Comparison of ENCODE assay signal across 8 mouse cellular contexts in genomic region chr9:42688143-42688542, GRCm38 (mm10).
DNase-seq lines count a peak whose midpoint lies in the region; ATAC-seq and TF ChIP-seq lines count a peak whose summit lies in the region.

No protein-coding gene starts in this region.

- peak; percentile 92 for TF ChIP-seq CTCF in intestine, postnatal 0 days (IDR thresholded peaks at IDR 0.05; ENCODE audit: low read depth)
- peak; percentile 93 for TF ChIP-seq CTCF in liver, embryonic 14.5 days (IDR thresholded peaks at IDR 0.05; ENCODE audit: low read depth)

- no peaks in the 10 kb centered on the region for H3K4me1 ChIP-seq in intestine, embryonic 14.5 days (replicated peaks; ENCODE audit: control insufficient read depth, insufficient read depth, low read length)
- no peaks in the 10 kb centered on the region for H3K4me1 ChIP-seq in intestine, embryonic 16.5 days (ENCODE audit: control insufficient read depth, insufficient read depth, low read length)
- no peaks in the 10 kb centered on the region for H3K4me1 ChIP-seq in intestine, postnatal 0 days (replicated peaks; ENCODE audit: control insufficient read depth, insufficient read depth, low read length)
- H3K4me1 ChIP-seq in liver, embryonic 14.5 days (replicated peaks; ENCODE audit: control insufficient read depth in 2 of 2, insufficient read depth in 2 of 2, low read length in 1 of 2) = no peaks in the 10 kb centered on the region

- no peaks in the 10 kb centered on the region for H3K27me3 ChIP-seq in intestine, embryonic 14.5 days (replicated peaks; ENCODE audit: control insufficient read depth, insufficient read depth, low read length)
- H3K27me3 ChIP-seq in intestine, embryonic 16.5 days (replicated peaks; ENCODE audit: control insufficient read depth, insufficient read depth, low read length) = no peaks in the 10 kb centered on the region
- H3K27me3 ChIP-seq in intestine, postnatal 0 days (replicated peaks; ENCODE audit: control insufficient read depth, insufficient read depth, low read length) = no peaks in the 10 kb centered on the region
- no peaks in the 10 kb centered on the region for H3K27me3 ChIP-seq in liver, embryonic 14.5 days (ENCODE audit: control insufficient read depth, insufficient read depth, low read length)

- H3K36me3 ChIP-seq in intestine, embryonic 14.5 days (ENCODE audit: control insufficient read depth, insufficient read depth, low read length) = no peaks in the 10 kb centered on the region
- H3K36me3 ChIP-seq in intestine, embryonic 16.5 days (ENCODE audit: control insufficient read depth, insufficient read depth, low read length) = no peaks in the 10 kb centered on the region
- no peaks in the 10 kb centered on the region for H3K36me3 ChIP-seq in intestine, postnatal 0 days (ENCODE audit: control insufficient read depth, insufficient read depth)
- H3K36me3 ChIP-seq in liver, embryonic 14.5 days (replicated peaks; ENCODE audit: control insufficient read depth, insufficient read depth, low read depth) = no peaks in the 10 kb centered on the region

- H3K27ac ChIP-seq in intestine, embryonic 14.5 days (ENCODE audit: low read depth) = no peak overlapping the region
- H3K27ac ChIP-seq in intestine, embryonic 16.5 days (ENCODE audit: low read length) = no peak overlapping the region
- H3K27ac ChIP-seq in intestine, postnatal 0 days (ENCODE audit: low read depth, low read length) = no peak overlapping the region
- no peak overlapping the region for H3K27ac ChIP-seq in liver, embryonic 14.5 days

- ATAC-seq in intestine, embryonic 14.5 days (replicated peaks; ENCODE audit: low FRiP score, low TSS enrichment, low read depth) = no peak
- no peak for ATAC-seq in intestine, embryonic 16.5 days
- ATAC-seq in intestine, postnatal 0 days = no peak
- ATAC-seq in liver, embryonic 14.5 days (ENCODE audit: insufficient read depth) = no peak

- no peaks in the 10 kb centered on the region for H3K9me3 ChIP-seq in intestine, embryonic 14.5 days (ENCODE audit: control insufficient read depth, low read length)
- H3K9me3 ChIP-seq in intestine, embryonic 16.5 days (ENCODE audit: control insufficient read depth, low read length) = no peaks in the 10 kb centered on the region
- no peaks in the 10 kb centered on the region for H3K9me3 ChIP-seq in intestine, postnatal 0 days (ENCODE audit: control insufficient read depth)
- H3K9me3 ChIP-seq in liver, embryonic 14.5 days (ENCODE audit: control insufficient read depth, low read length) = no peaks in the 10 kb centered on the region

- no peak overlapping the region for H3K4me3 ChIP-seq in intestine, embryonic 14.5 days (ENCODE audit: low read depth, low read length)
- H3K4me3 ChIP-seq in intestine, embryonic 16.5 days (ENCODE audit: low read length) = no peak overlapping the region
- no peak overlapping the region for H3K4me3 ChIP-seq in intestine, postnatal 0 days (ENCODE audit: low read depth, low read length)
- no peak overlapping the region for H3K4me3 ChIP-seq in liver, embryonic 14.5 days (ENCODE audit: insufficient read depth in 1 of 2, low read depth in 2 of 2, low read length in 2 of 2)

- no peak overlapping the region for H3K4me2 ChIP-seq in intestine, embryonic 14.5 days (ENCODE audit: low read length)
- no peak overlapping the region for H3K4me2 ChIP-seq in intestine, embryonic 16.5 days (ENCODE audit: low read depth, low read length)
- no peak overlapping the region for H3K4me2 ChIP-seq in intestine, postnatal 0 days (replicated peaks; ENCODE audit: low read depth)
- H3K4me2 ChIP-seq in liver, embryonic 14.5 days (ENCODE audit: low read depth) = no peak overlapping the region

- DNase-seq in intestine, embryonic 14.5 days (ENCODE audit: low spot score) = peak; percentile 89
- peak; percentile 14 for DNase-seq in adrenal gland, adult 8-10 months
- peak; percentile 68 for DNase-seq in embryo, embryonic 11 days
- no peak for DNase-seq in liver, embryonic 14.5 days (ENCODE audit: low read depth in 3 of 3, low spot score in 3 of 3)
- DNase-seq in right cerebral cortex, postnatal 10 days (ENCODE audit: low spot score in 2 of 2) = peak; percentile 39 to 63
- DNase-seq in urinary bladder, postnatal 4 days (ENCODE audit: low spot score in 2 of 2) = peak; percentile 26 to 77

- no peak for TF ChIP-seq EP300 in liver, embryonic 14.5 days (IDR thresholded peaks at IDR 0.05; ENCODE audit: low read depth)

- 38% methylated on average over 4 of the region's 4 CpGs for WGBS in intestine, embryonic 14.5 days
- whole genome bisulfite sequencing in intestine, embryonic 16.5 days = 35% methylated on average over 4 of the region's 4 CpGs
- WGBS in intestine, postnatal 0 days = 36% methylated on average over 4 of the region's 4 CpGs
- WGBS in liver, embryonic 14.5 days (ENCODE audit: insufficient replicate concordance) = 20% methylated on average over 4 of the region's 4 CpGs

- H3K9ac ChIP-seq in intestine, embryonic 14.5 days (ENCODE audit: low read length) = no peak overlapping the region
- H3K9ac ChIP-seq in intestine, embryonic 16.5 days (ENCODE audit: low read depth, low read length) = no peak overlapping the region
- no peak overlapping the region for H3K9ac ChIP-seq in intestine, postnatal 0 days (ENCODE audit: low read depth, low read length)
- no peak overlapping the region for H3K9ac ChIP-seq in liver, embryonic 14.5 days (replicated peaks)

Comparison
In these comparisons a context has a peak if more than half of its experiments do, and no peak if none do; other contexts are left out.
1. DNase-seq: peak in intestine, embryonic 14.5 days (single experiment), adrenal gland, adult 8-10 months (single experiment), embryo, embryonic 11 days (single experiment), right cerebral cortex, postnatal 10 days (2 of 2) and urinary bladder, postnatal 4 days (2 of 2); none in liver, embryonic 14.5 days (0 of 3).